Mouse (Mus musculus): ENCODE measurements at regions not wholly inside any gene's neighbourhood (a gene's known extent, or its start where the extent isn't known, plus 50 kb on each side); places are given as distances from the start of the nearest gene placed in this dataset.

DNA sequence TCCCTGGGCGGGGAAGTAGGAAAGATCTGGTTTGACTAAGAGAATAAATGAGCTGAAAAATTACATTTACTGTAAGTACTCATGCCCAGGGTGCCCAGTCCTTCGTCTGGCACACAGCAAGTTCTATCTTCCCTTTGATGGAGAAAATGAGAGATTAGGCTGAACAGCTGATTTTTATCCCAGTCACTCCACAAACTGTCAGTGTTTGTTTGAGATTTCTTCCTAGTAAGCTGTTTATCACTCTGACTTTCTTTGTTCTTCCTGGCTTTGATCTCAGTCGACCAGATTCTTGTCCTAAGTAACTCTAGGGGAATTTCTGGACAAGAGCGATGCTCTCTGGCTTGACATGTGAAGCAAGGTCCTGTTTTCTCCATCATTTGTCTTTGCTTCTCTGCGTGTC is 710.3 kb upstream of the Nr2f1 start:
- no peak for TF ChIP-seq CTCF (IDR thresholded peaks at IDR 0.05)
- no peak for TF ChIP-seq EP300 (IDR thresholded peaks at IDR 0.05; ENCODE audit: insufficient read depth, low read depth, low read length)
- no peak for TF ChIP-seq POLR2A (IDR thresholded peaks at IDR 0.05; ENCODE audit: insufficient read depth, low read depth, low read length)

All from heart, adult 2 months (tissue).